Mouse (Mus musculus): ENCODE data around the gene Gldc. TPM values are rescaled to one million over a fixed set of nuclear protein-coding genes. Genes with fewer than 3 reads are reported as not detected.

The Gldc gene
- polyA plus RNA-seq, 1 experiment from 2014 or later = 6.6 TPM

DNA sequence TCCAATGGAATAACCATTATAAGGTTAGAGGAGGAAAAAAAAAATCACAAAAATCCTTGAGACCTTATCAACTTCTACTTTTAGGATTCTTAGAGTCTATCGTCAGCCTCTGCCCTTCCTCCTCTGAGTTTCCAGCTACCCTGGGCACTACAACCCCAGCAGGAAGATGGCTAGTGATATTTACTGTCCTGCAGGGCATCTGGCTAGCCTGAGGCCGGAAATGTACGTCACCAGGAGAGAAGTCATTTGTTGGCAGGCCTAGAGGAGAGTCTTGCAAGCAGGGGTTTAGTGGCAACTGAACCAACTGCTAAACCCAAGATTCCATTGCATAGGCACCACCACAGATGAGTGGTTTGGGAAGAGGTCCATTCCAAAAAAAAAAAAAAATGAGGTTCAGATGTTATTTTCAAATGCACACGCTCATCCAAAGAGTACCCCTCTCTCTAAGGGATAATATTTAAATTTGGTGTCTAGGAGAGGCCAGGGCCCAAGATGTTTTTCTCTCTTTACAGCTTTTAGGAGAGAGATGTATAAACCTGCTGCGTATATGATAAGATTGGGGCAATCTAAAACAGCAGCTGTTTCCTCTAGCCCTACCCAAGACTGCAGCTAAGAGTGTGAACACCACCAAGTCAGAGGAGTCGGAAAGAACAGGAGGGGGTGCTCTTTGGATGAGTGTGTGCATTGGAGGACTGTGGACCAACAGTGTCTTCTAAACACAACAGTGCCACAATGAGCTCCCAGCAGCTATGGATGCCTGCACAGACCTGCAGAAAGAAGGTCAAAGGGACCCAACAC, 70.0 kb downstream of the Gldc start:
- no peaks in the 10 kb centered on the region for H3K27me3 ChIP-seq
- no peak overlapping the region for H3K4me2 ChIP-seq (replicated peaks)

DNA sequence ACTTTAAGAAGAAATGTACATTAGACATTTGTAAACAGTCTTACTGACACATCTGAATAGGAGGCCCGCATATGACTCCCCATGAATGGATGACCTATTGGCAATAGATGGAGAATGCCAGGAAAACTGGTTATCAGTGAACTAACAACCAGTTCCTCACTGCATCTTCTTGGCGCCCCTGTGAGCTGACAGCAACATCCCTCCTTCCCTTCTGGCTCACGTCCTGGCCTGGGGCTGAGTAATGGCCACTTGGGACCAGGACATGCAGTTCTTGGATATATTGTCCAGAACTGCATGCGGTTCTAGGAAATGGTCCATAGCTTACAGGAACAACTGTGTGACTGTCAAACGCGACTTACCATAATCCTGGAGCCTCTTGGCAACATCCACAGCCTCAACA, 72.6 kb downstream of the Gldc start:
- H3K27me3 ChIP-seq = no peaks in the 10 kb centered on the region
- no peak overlapping the region for H3K27ac ChIP-seq (replicated peaks)
- H3K36me3 ChIP-seq = peaks cover 13% of the 10 kb centered on the region; the same call in 1 of the 2 replicates
- H3K4me2 ChIP-seq (replicated peaks) = no peak overlapping the region
- no peak overlapping the region for H3K9ac ChIP-seq
- 0 out of 2 replicates have a peak, but pooled peaks cover 9% of the 10 kb centered on the region for H3K4me1 ChIP-seq
- 0 out of 2 replicates have a peak, but pooled peaks cover 11% of the 10 kb centered on the region for H3K9me3 ChIP-seq (replicated peaks)
- WGBS = 85% methylated on average over 6 of the region's 6 CpGs
- no peak overlapping the region for H3K4me3 ChIP-seq (replicated peaks)
- ATAC-seq (ENCODE audit: insufficient number of reproducible peaks, low FRiP score, low TSS enrichment, low read depth) = no peak

More for the DNA sequence above, 70.0 kb downstream of the Gldc start:
- WGBS = 76% methylated on average over 6 of the region's 6 CpGs
- no peaks in the 10 kb centered on the region for H3K36me3 ChIP-seq
- ATAC-seq (ENCODE audit: insufficient number of reproducible peaks, low FRiP score, low TSS enrichment, low read depth) = no peak
- no peak overlapping the region for H3K27ac ChIP-seq (replicated peaks)
- H3K4me1 ChIP-seq = 0 out of 2 replicates have a peak, but pooled peaks cover 9% of the 10 kb centered on the region
- no peak overlapping the region for H3K4me3 ChIP-seq (replicated peaks)
- no peak overlapping the region for H3K9ac ChIP-seq
- 0 out of 2 replicates have a peak, but pooled peaks cover 3% of the 10 kb centered on the region for H3K9me3 ChIP-seq (replicated peaks)

DNA sequence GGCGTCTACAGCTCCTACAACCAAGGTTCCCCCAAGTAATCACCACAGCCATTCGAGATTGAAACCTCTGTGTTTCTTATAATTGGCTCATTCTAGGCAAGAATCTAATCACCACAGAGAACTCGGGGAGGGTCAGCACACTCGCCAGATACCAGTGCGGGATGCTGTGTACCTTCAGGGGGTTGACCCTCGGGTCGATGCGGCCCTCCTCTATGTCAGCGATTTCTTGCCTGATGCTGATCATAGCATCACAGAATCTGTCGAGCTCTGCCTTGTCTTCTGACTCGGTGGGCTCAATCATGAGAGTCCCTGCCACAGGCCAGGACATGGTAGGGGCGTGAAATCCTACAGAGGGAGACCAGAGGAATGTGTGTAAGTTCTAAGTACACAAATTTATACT, 74.7 kb downstream of the Gldc start:
- peaks cover 32% of the 10 kb centered on the region for H3K36me3 ChIP-seq
- H3K27ac ChIP-seq (replicated peaks) = no peak overlapping the region
- WGBS = 91% methylated on average over 12 of the region's 12 CpGs
- H3K4me3 ChIP-seq (replicated peaks) = no peak overlapping the region
- no peaks in the 10 kb centered on the region for H3K27me3 ChIP-seq
- 0 out of 2 replicates have a peak, but pooled peaks cover 3% of the 10 kb centered on the region for H3K4me1 ChIP-seq
- no peak overlapping the region for H3K4me2 ChIP-seq (replicated peaks)
- H3K9me3 ChIP-seq (replicated peaks) = 0 out of 2 replicates have a peak, but pooled peaks cover 11% of the 10 kb centered on the region
- H3K9ac ChIP-seq = no peak overlapping the region
- no peak for ATAC-seq (ENCODE audit: insufficient number of reproducible peaks, low FRiP score, low TSS enrichment, low read depth)

DNA sequence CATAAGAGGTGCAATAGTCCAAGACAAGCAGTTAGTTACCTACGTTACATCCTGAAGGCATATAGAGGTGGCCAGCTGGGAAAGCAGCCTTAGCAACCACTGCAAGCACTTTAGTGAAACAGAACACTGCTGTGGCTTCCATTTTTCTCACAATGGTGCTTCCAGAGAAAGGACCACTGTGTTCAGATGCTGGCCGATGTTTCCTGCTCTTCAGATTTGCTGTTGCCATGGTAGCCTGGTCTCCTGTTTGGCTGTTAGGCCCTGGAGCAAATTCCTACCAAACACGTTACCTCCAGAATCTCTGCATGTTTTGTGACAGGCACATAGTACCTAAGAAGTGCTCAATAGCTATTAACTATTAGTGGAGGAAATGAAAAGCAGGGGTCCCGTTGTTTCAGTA, 78.2 kb downstream of the Gldc start:
- Histone ChIP-seq H3K9me3 (replicated peaks) (0 out of 2 replicates have a peak, but pooled peaks cover 11% of the 10 kb centered on the region), H3K27ac (replicated peaks) (no peak overlapping the region), H3K4me2 (replicated peaks) (no peak overlapping the region), H3K9ac (no peak overlapping the region), H3K4me3 (replicated peaks) (no peak overlapping the region), H3K27me3 (no peaks in the 10 kb centered on the region), H3K4me1 (0 out of 2 replicates have a peak, but pooled peaks cover 3% of the 10 kb centered on the region), H3K36me3 (peaks cover 61% of the 10 kb centered on the region)
- no peak for ATAC-seq (ENCODE audit: insufficient number of reproducible peaks, low FRiP score, low TSS enrichment, low read depth)
- 65% methylated on average over 4 of the region's 4 CpGs for WGBS

DNA sequence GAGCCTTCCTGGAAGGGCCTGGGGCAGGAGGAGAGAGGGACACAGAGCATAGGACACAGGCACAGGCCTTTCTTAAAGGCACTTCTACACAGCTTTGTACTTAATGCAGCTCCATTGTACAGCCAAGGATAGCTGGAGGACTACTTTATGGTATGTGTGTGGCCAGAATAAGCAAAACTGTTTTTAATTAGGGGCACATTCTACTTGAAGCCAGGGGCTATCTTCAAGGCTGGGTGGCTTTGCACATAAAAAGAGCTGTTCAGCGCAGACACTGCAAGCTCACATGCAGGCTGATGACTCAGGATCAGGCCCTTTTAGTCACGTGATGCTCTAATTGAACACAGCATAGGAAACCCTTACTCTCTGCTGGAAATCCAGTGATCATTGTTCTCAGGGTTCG, 79.0 kb downstream of the Gldc start:
- no peak overlapping the region for H3K9ac ChIP-seq
- H3K27ac ChIP-seq (replicated peaks) = peak overlapping the region; percentile 2; the same call in 1 of the 2 replicates
- H3K4me2 ChIP-seq (replicated peaks) = no peak overlapping the region
- no peaks in the 10 kb centered on the region for H3K27me3 ChIP-seq
- H3K9me3 ChIP-seq (replicated peaks) = 0 out of 2 replicates have a peak, but pooled peaks cover 11% of the 10 kb centered on the region
- no peak overlapping the region for H3K4me3 ChIP-seq (replicated peaks)
- H3K4me1 ChIP-seq = 0 out of 2 replicates have a peak, but pooled peaks cover 3% of the 10 kb centered on the region
- peaks cover 70% of the 10 kb centered on the region for H3K36me3 ChIP-seq
- 38% methylated on average over 3 of the region's 3 CpGs for WGBS
- peak; percentile 83 for ATAC-seq (ENCODE audit: insufficient number of reproducible peaks, low FRiP score, low TSS enrichment, low read depth)

DNA sequence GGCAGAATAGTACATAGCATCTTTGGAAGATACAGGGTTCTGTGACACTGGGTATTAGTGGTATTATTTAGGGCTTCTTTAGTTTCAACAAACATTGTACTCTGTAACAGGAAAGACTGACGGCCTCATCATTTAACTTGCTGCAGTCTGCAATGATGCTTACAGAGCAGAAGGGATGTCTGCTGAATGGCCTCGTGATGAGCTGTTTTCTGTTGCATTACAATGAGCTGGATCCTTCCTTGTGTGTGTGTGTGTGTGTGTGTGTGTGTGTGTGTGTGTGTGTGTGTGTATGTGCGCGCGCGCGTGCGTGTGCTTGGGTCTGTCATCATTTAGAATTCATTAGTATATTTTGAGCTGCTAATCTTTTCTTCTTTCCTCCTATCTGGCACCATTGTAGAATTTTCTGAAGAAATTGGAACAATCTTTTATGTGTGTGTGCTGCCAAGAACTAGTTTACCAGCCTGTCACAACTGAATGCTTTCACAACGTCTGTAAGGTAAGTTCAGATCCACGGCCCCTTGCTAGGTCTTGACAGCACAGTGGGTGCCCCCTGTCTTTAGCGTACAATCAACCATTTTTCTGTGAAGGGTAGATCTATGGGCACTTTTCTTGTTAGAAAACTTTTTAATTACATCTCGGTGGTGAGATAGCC, 83.5 kb downstream of the Gldc start:
- no peak for ATAC-seq (ENCODE audit: insufficient number of reproducible peaks, low FRiP score, low TSS enrichment, low read depth)
- Histone ChIP-seq H3K4me2 (replicated peaks) (no peak overlapping the region), H3K27me3 (no peaks in the 10 kb centered on the region), H3K9ac (no peak overlapping the region), H3K36me3 (peaks cover 76% of the 10 kb centered on the region), H3K4me1 (0 out of 2 replicates have a peak, but pooled peaks cover 3% of the 10 kb centered on the region), H3K27ac (replicated peaks) (no peak overlapping the region), H3K4me3 (replicated peaks) (no peak overlapping the region), H3K9me3 (replicated peaks) (no peaks in the 10 kb centered on the region)
- WGBS = 92% methylated on average over 12 of the region's 12 CpGs

DNA sequence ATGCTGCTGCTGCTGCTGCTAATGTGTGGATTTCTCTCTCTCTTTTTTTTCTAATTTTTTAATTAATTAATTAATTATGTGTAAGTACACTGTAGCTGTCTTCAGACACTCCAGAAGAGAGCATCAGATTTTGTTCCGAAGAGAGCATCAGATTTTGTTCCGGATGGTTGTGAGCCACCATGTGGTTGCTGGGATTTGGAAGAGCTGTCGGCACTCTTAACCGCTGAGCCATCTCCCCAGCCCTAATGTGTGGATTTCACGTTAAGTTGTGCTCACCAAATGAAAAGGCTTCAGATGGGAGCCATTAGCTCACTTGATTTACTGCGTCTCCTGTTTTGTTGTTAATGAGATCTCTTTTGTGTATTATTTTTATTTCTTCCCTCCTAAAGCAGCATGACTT, 85.1 kb downstream of the Gldc start:
- Histone ChIP-seq H3K9ac (no peak overlapping the region), H3K27me3 (no peaks in the 10 kb centered on the region), H3K36me3 (peaks cover 75% of the 10 kb centered on the region), H3K4me1 (no peaks in the 10 kb centered on the region), H3K4me2 (replicated peaks) (no peak overlapping the region), H3K4me3 (replicated peaks) (no peak overlapping the region), H3K27ac (replicated peaks) (no peak overlapping the region), H3K9me3 (replicated peaks) (no peaks in the 10 kb centered on the region)
- 66% methylated on average over 6 of the region's 6 CpGs for WGBS
- no peak for ATAC-seq (ENCODE audit: insufficient number of reproducible peaks, low FRiP score, low TSS enrichment, low read depth)

DNA sequence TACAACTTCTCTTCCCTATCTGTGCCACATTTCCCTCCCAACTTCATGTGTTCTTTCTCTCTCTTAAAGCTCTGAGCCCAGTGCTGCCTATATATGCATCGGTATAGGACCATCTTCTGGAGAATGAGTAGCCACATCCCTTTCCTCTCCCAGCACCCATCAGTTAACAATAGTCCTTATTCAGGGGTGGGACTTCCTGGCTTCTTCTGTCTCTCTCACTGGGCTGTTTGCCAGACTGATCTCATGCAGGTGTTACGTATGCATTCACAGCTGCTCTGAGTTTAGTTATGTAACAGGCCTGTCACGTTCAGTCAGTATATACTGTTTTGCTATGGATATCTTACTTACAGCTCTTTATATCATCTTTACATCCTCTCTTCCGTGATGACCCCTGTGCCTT, 109.4 kb downstream of the Gldc start:
- Histone ChIP-seq H3K36me3 (0 out of 2 replicates have a peak, but pooled peaks cover 3% of the 10 kb centered on the region), H3K27me3 (no peaks in the 10 kb centered on the region), H3K27ac (replicated peaks) (no peak overlapping the region), H3K4me3 (replicated peaks) (no peak overlapping the region), H3K4me1 (no peaks in the 10 kb centered on the region), H3K4me2 (replicated peaks) (no peak overlapping the region), H3K9ac (no peak overlapping the region), H3K9me3 (replicated peaks) (no peaks in the 10 kb centered on the region)
- WGBS = 55% methylated on average over 4 of the region's 4 CpGs
- no peak for ATAC-seq (ENCODE audit: insufficient number of reproducible peaks, low FRiP score, low TSS enrichment, low read depth)

DNA sequence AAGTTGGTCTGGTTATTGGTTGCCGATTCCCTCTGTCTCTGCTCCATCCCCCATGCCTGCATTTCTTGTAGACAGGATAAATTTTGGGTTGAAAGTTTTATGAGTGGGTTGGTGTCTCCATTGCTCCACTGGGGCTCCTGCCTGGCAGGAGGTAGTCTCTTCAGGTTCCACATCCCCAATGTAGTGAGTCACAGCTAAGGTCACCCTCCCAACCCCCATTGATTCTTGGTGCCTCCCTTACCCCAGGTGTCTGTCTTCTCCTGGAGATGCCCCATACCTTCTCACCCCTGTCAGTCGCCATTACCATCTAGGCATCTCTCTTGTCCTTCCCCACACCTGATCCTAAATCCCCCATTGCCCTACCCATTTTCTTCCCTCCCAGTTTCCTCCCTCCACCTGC, 121.0 kb downstream of the Gldc start:
- H3K4me1 ChIP-seq = no peaks in the 10 kb centered on the region
- H3K27ac ChIP-seq (replicated peaks) = no peak overlapping the region
- H3K9me3 ChIP-seq (replicated peaks) = no peaks in the 10 kb centered on the region
- H3K4me3 ChIP-seq (replicated peaks) = no peak overlapping the region
- no peaks in the 10 kb centered on the region for H3K27me3 ChIP-seq
- H3K4me2 ChIP-seq (replicated peaks) = no peak overlapping the region
- H3K9ac ChIP-seq = no peak overlapping the region
- ATAC-seq (ENCODE audit: insufficient number of reproducible peaks, low FRiP score, low TSS enrichment, low read depth) = no peak
- H3K36me3 ChIP-seq = peaks cover 8% of the 10 kb centered on the region; the same call in 1 of the 2 replicates
- WGBS = 92% methylated on average over 2 of the region's 2 CpGs

DNA sequence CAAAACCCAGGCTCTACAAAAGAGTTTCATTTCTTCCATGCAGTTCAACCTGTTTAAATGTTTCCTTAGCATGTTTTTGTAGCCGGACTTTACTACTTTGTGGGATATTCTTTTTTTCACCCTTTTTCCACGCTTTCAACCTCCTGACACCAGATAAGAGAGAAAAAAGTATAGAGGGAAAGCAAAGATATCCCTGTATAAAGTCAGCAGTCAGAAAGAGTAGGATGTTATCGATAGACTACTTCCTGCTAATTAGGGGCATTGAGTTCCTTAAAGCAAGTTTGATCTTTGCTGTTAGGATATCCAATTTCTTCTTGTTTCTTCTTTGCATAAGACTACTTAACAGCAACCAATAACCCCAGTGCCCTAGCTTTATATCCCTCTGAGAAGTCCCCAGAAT, 123.8 kb downstream of the Gldc start:
- 78% methylated on average over 3 of the region's 3 CpGs for WGBS
- ATAC-seq (ENCODE audit: insufficient number of reproducible peaks, low FRiP score, low TSS enrichment, low read depth) = no peak
- no peaks in the 10 kb centered on the region for H3K27me3 ChIP-seq
- H3K4me2 ChIP-seq (replicated peaks) = no peak overlapping the region
- H3K9ac ChIP-seq = no peak overlapping the region
- H3K4me3 ChIP-seq (replicated peaks) = no peak overlapping the region
- H3K9me3 ChIP-seq (replicated peaks) = no peaks in the 10 kb centered on the region
- peaks cover 13% of the 10 kb centered on the region; the same call in 1 of the 2 replicates for H3K36me3 ChIP-seq
- no peaks in the 10 kb centered on the region for H3K4me1 ChIP-seq
- no peak overlapping the region for H3K27ac ChIP-seq (replicated peaks)

DNA sequence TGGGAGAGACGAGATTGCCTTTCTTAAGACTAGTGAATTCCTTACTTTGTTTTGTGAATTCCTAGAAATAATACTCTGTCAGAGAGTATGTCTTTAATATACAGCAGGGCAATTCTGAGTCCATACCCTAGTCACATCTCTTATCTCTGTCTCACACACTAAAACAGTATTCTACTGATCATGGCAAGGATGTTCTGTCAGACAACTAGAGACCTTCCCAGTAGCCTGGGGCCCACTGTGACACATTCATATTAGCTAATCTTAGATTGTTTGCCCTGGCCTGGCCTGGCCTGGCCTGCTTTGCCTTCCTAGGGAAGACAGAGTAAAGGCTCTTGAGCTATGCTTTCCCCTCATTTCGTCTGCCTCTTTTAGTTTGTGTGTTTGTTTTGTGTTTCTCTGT, 124.6 kb downstream of the Gldc start:
- ATAC-seq (ENCODE audit: insufficient number of reproducible peaks, low FRiP score, low TSS enrichment, low read depth) = no peak
- no peak overlapping the region for H3K27ac ChIP-seq (replicated peaks)

More for the DNA sequence above, 124.6 kb downstream of the Gldc start:
- no peak overlapping the region for H3K4me2 ChIP-seq (replicated peaks)
- no peak overlapping the region for H3K4me3 ChIP-seq (replicated peaks)
- H3K9me3 ChIP-seq (replicated peaks) = no peaks in the 10 kb centered on the region
- peaks cover 13% of the 10 kb centered on the region; the same call in 1 of the 2 replicates for H3K36me3 ChIP-seq
- no peaks in the 10 kb centered on the region for H3K27me3 ChIP-seq
- 84% methylated on average over 2 of the region's 2 CpGs for WGBS
- no peak overlapping the region for H3K9ac ChIP-seq
- H3K4me1 ChIP-seq = no peaks in the 10 kb centered on the region
